Mouse (Mus musculus): Measurements from ENCODE around the gene Coa4. TPM values are rescaled to one million over a fixed set of nuclear protein-coding genes. Genes with fewer than 3 reads are reported as not detected.
"Not testable (repeated sequence)": the region's sequence is repeated elsewhere in the genome, so short reads cannot be mapped to it uniquely, and the experiment has no call there.

Gene Coa4
- polyA plus RNA-seq, 1 experiment from 2014 or later, result 20.9 TPM

GRCm38 (mm10) chr7:100539516-100539915, 2.6 kb downstream of the Coa4 start:
- Histone ChIP-seq H3K9ac (no peak overlapping the region), H3K4me1 (0 out of 2 replicates have a peak, but pooled peaks cover 8% of the 10 kb centered on the region), H3K4me3 (no peak overlapping the region), H3K9me3 (no peaks in the 10 kb centered on the region), H3K27ac (no peak overlapping the region), H3K4me2 (no peak overlapping the region), H3K27me3 (no peaks in the 10 kb centered on the region), H3K36me3 (peaks cover 21% of the 10 kb centered on the region)
- ATAC-seq (ENCODE audit: insufficient number of reproducible peaks, low FRiP score, low TSS enrichment, low read depth), result no peak
- WGBS, result 93% methylated on average over 9 of the region's 9 CpGs

GRCm38 (mm10) chr7:100544437-100544836, 7.6 kb downstream of the Coa4 start:
- H3K36me3 ChIP-seq, result peaks cover 36% of the 10 kb centered on the region
- H3K27me3 ChIP-seq, result no peaks in the 10 kb centered on the region
- H3K9ac ChIP-seq, result no peak overlapping the region
- no peak overlapping the region for H3K4me2 ChIP-seq
- H3K27ac ChIP-seq, result no peak overlapping the region
- H3K4me3 ChIP-seq, result no peak overlapping the region
- H3K4me1 ChIP-seq, result no peaks in the 10 kb centered on the region
- H3K9me3 ChIP-seq, result no peaks in the 10 kb centered on the region
- 69% methylated on average over 1 of the region's 1 CpGs for WGBS
- ATAC-seq (ENCODE audit: insufficient number of reproducible peaks, low FRiP score, low TSS enrichment, low read depth), result no peak

GRCm38 (mm10) chr7:100547631-100548030, 10.8 kb downstream of the Coa4 start:
- H3K27me3 ChIP-seq, result no peaks in the 10 kb centered on the region

GRCm38 (mm10) chr7:100549796-100550195, 12.9 kb downstream of the Coa4 start:
- H3K4me3 ChIP-seq, result no peak overlapping the region
- H3K27ac ChIP-seq, result no peak overlapping the region
- H3K4me2 ChIP-seq, result no peak overlapping the region
- H3K27me3 ChIP-seq, result no peaks in the 10 kb centered on the region
- H3K36me3 ChIP-seq, result peaks cover 41% of the 10 kb centered on the region
- no peaks in the 10 kb centered on the region for H3K9me3 ChIP-seq
- H3K4me1 ChIP-seq, result no peaks in the 10 kb centered on the region
- ATAC-seq (ENCODE audit: insufficient number of reproducible peaks, low FRiP score, low TSS enrichment, low read depth), result no peak
- WGBS, result 93% methylated on average over 3 of the region's 3 CpGs
- no peak overlapping the region for H3K9ac ChIP-seq

More at GRCm38 (mm10) chr7:100547631-100548030, 10.8 kb downstream of the Coa4 start:
- H3K4me1 ChIP-seq, result no peaks in the 10 kb centered on the region
- no peak overlapping the region for H3K4me2 ChIP-seq
- H3K4me3 ChIP-seq, result no peak overlapping the region
- peaks cover 41% of the 10 kb centered on the region for H3K36me3 ChIP-seq
- H3K27ac ChIP-seq, result no peak overlapping the region
- WGBS, result 84% methylated on average over 4 of the region's 4 CpGs
- ATAC-seq (ENCODE audit: insufficient number of reproducible peaks, low FRiP score, low TSS enrichment, low read depth), result no peak
- no peaks in the 10 kb centered on the region for H3K9me3 ChIP-seq
- H3K9ac ChIP-seq, result no peak overlapping the region

GRCm38 (mm10) chr7:100550338-100551007, 13.6 kb downstream of the Coa4 start:
- H3K9ac ChIP-seq, result no peak overlapping the region
- no peaks in the 10 kb centered on the region for H3K9me3 ChIP-seq
- peaks cover 41% of the 10 kb centered on the region for H3K36me3 ChIP-seq
- peaks cover 3% of the 10 kb centered on the region for H3K4me1 ChIP-seq
- H3K4me2 ChIP-seq, result no peak overlapping the region
- no peak for ATAC-seq (ENCODE audit: insufficient number of reproducible peaks, low FRiP score, low TSS enrichment, low read depth)
- H3K27me3 ChIP-seq, result no peaks in the 10 kb centered on the region
- no peak overlapping the region for H3K27ac ChIP-seq
- no peak overlapping the region for H3K4me3 ChIP-seq
- 50% methylated on average over 5 of the region's 5 CpGs for WGBS

- Histone ChIP-seq H3K4me1 (peaks cover 6% of the 10 kb centered on the region), H3K27ac (peak overlapping the region; percentile 77), H3K9ac (no peak overlapping the region), H3K4me2 (no peak overlapping the region), H3K27me3 (no peaks in the 10 kb centered on the region), H3K9me3 (no peaks in the 10 kb centered on the region), H3K36me3 (peaks cover 13% of the 10 kb centered on the region), H3K4me3 (no peak overlapping the region)
- 66% methylated on average over 5 of the region's 5 CpGs for WGBS
- ATAC-seq (ENCODE audit: insufficient number of reproducible peaks, low FRiP score, low TSS enrichment, low read depth), result no peak
These were observed 18.1 kb downstream of the Coa4 start for GRCm38 (mm10) chr7:100554939-100555338.

GRCm38 (mm10) chr7:100555431-100555951, 18.6 kb downstream of the Coa4 start:
- no peaks in the 10 kb centered on the region for H3K27me3 ChIP-seq
- H3K27ac ChIP-seq, result peak overlapping the region; percentile 77
- H3K4me2 ChIP-seq, result 0 out of 2 replicates have a peak overlapping the region, but pooled peaks have one; percentile 3
- WGBS, result 40% methylated on average over 13 of the region's 13 CpGs
- peak; percentile 58; the same call in 1 of the 2 replicates for ATAC-seq (ENCODE audit: insufficient number of reproducible peaks, low FRiP score, low TSS enrichment, low read depth)
- peaks cover 6% of the 10 kb centered on the region for H3K4me1 ChIP-seq
- no peak overlapping the region for H3K4me3 ChIP-seq
- H3K9ac ChIP-seq, result no peak overlapping the region
- no peaks in the 10 kb centered on the region for H3K9me3 ChIP-seq
- peaks cover 10% of the 10 kb centered on the region for H3K36me3 ChIP-seq

- ATAC-seq (ENCODE audit: insufficient number of reproducible peaks, low FRiP score, low TSS enrichment, low read depth), result no peak
- no peaks in the 10 kb centered on the region for H3K27me3 ChIP-seq
- no peak overlapping the region for H3K4me3 ChIP-seq
- no peak overlapping the region for H3K9ac ChIP-seq
- no peaks in the 10 kb centered on the region for H3K9me3 ChIP-seq
- WGBS, result 78% methylated on average over 5 of the region's 5 CpGs
- H3K4me1 ChIP-seq, result peaks cover 6% of the 10 kb centered on the region
- no peak overlapping the region for H3K27ac ChIP-seq
- no peak overlapping the region for H3K4me2 ChIP-seq
- peaks cover 2% of the 10 kb centered on the region; the same call in 1 of the 2 replicates for H3K36me3 ChIP-seq
These were observed 20.4 kb downstream of the Coa4 start for GRCm38 (mm10) chr7:100557241-100557640.

- H3K27ac ChIP-seq, result no peak overlapping the region
- H3K9ac ChIP-seq, result no peak overlapping the region
- no peak overlapping the region for H3K4me2 ChIP-seq
- H3K9me3 ChIP-seq, result no peaks in the 10 kb centered on the region
- WGBS, result 79% methylated on average over 4 of the region's 4 CpGs
- H3K4me1 ChIP-seq, result peaks cover 6% of the 10 kb centered on the region
- H3K27me3 ChIP-seq, result no peaks in the 10 kb centered on the region
- H3K36me3 ChIP-seq, result no peaks in the 10 kb centered on the region
- H3K4me3 ChIP-seq, result no peak overlapping the region
- no peak for ATAC-seq (ENCODE audit: insufficient number of reproducible peaks, low FRiP score, low TSS enrichment, low read depth)
These were observed 22.5 kb downstream of the Coa4 start for GRCm38 (mm10) chr7:100559331-100559730.

GRCm38 (mm10) chr7:100561861-100562587, 25.2 kb downstream of the Coa4 start:
- H3K9me3 ChIP-seq, result no peaks in the 10 kb centered on the region
- H3K4me3 ChIP-seq, result no peak overlapping the region
- H3K4me2 ChIP-seq, result no peak overlapping the region
- no peaks in the 10 kb centered on the region for H3K27me3 ChIP-seq
- no peak overlapping the region for H3K9ac ChIP-seq
- ATAC-seq (ENCODE audit: insufficient number of reproducible peaks, low FRiP score, low TSS enrichment, low read depth), result no peak
- no peak overlapping the region for H3K27ac ChIP-seq
- 0 out of 2 replicates have a peak, but pooled peaks cover 3% of the 10 kb centered on the region for H3K36me3 ChIP-seq
- no peaks in the 10 kb centered on the region for H3K4me1 ChIP-seq
- 54% methylated on average over 11 of the region's 11 CpGs for WGBS

GRCm38 (mm10) chr7:100567238-100567637, 30.4 kb downstream of the Coa4 start:
- H3K27me3 ChIP-seq; H3K4me1 ChIP-seq; H3K9ac ChIP-seq; H3K4me3 ChIP-seq; H3K9me3 ChIP-seq; H3K4me2 ChIP-seq; ATAC-seq (ENCODE audit: insufficient number of reproducible peaks, low FRiP score, low TSS enrichment, low read depth); H3K27ac ChIP-seq: not testable (repeated sequence)
- 77% methylated on average over 5 of the region's 5 CpGs for WGBS
- 0 out of 2 replicates have a peak, but pooled peaks cover 13% of the 10 kb centered on the region for H3K36me3 ChIP-seq

GRCm38 (mm10) chr7:100569907-100570306, 33.0 kb downstream of the Coa4 start:
- no peak overlapping the region for H3K9ac ChIP-seq
- no peaks in the 10 kb centered on the region for H3K9me3 ChIP-seq
- no peaks in the 10 kb centered on the region for H3K4me1 ChIP-seq
- H3K27me3 ChIP-seq, result no peaks in the 10 kb centered on the region
- no peak for ATAC-seq (ENCODE audit: insufficient number of reproducible peaks, low FRiP score, low TSS enrichment, low read depth)
- H3K36me3 ChIP-seq, result peaks cover 22% of the 10 kb centered on the region; the same call in 1 of the 2 replicates
- H3K4me2 ChIP-seq, result no peak overlapping the region
- no peak overlapping the region for H3K4me3 ChIP-seq
- no peak overlapping the region for H3K27ac ChIP-seq
